Mouse (Mus musculus) embryonic facial prominence, embryonic 13.5 days (tissue): ENCODE results near the gene Tuba4a. TPM values are rescaled to one million over a fixed set of nuclear protein-coding genes. Genes with fewer than 3 reads are reported as not detected.

Experiments
- ATAC-seq: fragments of 200-750 bp; cut with Nextera tagmentation; 2 replicates; pipeline ENCODE4 v1.8.0; 2017; ENCODE audit warnings: low read depth; ENCODE audit not compliant: insufficient number of reproducible peaks, insufficient read depth, low FRiP score, low TSS enrichment
- H3K27ac ChIP-seq: fragments of 300-500 bp; sonication (generic); 2 replicates; pipeline ENCODE4 v1.5.1; 2015; ENCODE audit warnings: moderate library complexity, mild to moderate bottlenecking, inconsistent platforms
- H3K27me3 ChIP-seq: fragments of 300-500 bp; sonication (generic); 2 replicates; pipeline ENCODE4 v1.6.1; 2015; ENCODE audit warnings: mild to moderate bottlenecking, inconsistent platforms
- H3K36me3 ChIP-seq: fragments of 300-500 bp; sonication (generic); 2 replicates; pipeline ENCODE4 v1.6.1; 2015; ENCODE audit warnings: mild to moderate bottlenecking, inconsistent platforms
- H3K4me1 ChIP-seq: fragments of 300-500 bp; sonication (generic); 2 replicates; pipeline ENCODE4 v1.6.1; 2015; ENCODE audit warnings: inconsistent platforms
- H3K4me2 ChIP-seq: fragments of 300-500 bp; sonication (generic); 2 replicates; pipeline ENCODE4 v1.6.1; 2015; ENCODE audit warnings: moderate library complexity, mild to moderate bottlenecking, inconsistent platforms
- H3K4me3 ChIP-seq: fragments of 300-500 bp; sonication (generic); 2 replicates; pipeline ENCODE4 v1.5.1; 2015; ENCODE audit warnings: mild to moderate bottlenecking, inconsistent platforms
- H3K9ac ChIP-seq: fragments of 300-500 bp; sonication (generic); 2 replicates; pipeline ENCODE4 v1.6.1; 2015; ENCODE audit warnings: mild to moderate bottlenecking, inconsistent platforms
- H3K9me3 ChIP-seq: fragments of 300-500 bp; sonication (generic); 2 replicates; pipeline ENCODE4 v1.6.1; 2016; ENCODE audit warnings: inconsistent platforms
- WGBS: fragments of 180-500 bp; shearing (Covaris S2); methylation state at CpG from one replicate; pipeline ENCODE4 v1.1.7; 2015; ENCODE audit warnings: mixed read lengths; 5-methylcytosine and 5-hydroxymethylcytosine counted together
- polyA plus RNA-seq: library from polyadenylated mRNA; unstranded; fragments of >200 nt; fragmentation: Nextera tagmentation; extraction: Ambion mirVana; gene quantifications from 2 replicates; pipeline ENCODE4 v1.2.1, GENCODE M21; 2015

The Tuba4a gene
- polyA plus RNA-seq, 1 experiment from 2014 or later: 17.1 TPM

DNA sequence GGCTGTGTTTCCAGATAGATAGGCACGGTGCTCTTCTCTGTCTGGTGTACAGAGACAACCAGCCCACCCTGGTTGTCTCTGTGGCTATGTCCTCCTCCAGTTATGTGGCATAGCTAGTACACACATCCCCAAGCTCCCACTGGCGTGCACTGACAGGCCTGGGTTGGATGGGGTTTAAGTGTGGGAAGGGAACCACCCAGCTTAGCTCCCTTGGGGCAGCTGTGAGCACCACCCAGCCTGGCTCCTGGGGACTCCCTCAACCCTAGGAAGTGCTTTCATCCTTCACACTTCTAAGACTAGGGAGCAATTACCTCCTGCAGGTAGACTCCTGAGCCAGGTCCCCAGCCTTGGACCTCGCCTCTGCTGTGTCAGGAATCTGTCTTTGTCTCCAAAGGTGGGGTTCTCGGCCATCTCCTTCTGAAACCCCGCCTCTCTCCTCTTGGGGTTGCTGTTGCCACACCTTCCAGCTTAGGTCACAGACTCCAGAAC is 12.0 kb upstream of the Tuba4a start, which contains the start of gene A630095N17Rik:
Gene A630095N17Rik, minus strand, starts transcription at position 439 of the 489 bp plus-strand sequence.
- ATAC-seq: no peak
- no peak within 1 kb of the TSS for H3K27ac ChIP-seq
- peaks cover 8% of the 10 kb centered on the region for H3K4me1 ChIP-seq
- no peak within 1 kb of the TSS for H3K9ac ChIP-seq
- WGBS: 67% methylated on average over 5 of the region's 5 CpGs
- H3K4me2 ChIP-seq: no peak within 1 kb of the TSS
- peaks cover 14% of the 10 kb centered on the region; the same call in 1 of the 2 replicates for H3K27me3 ChIP-seq
- no peak within 1 kb of the TSS for H3K4me3 ChIP-seq
- H3K36me3 ChIP-seq: no peaks in the 10 kb centered on the region
- H3K9me3 ChIP-seq: no peaks in the 10 kb centered on the region

DNA sequence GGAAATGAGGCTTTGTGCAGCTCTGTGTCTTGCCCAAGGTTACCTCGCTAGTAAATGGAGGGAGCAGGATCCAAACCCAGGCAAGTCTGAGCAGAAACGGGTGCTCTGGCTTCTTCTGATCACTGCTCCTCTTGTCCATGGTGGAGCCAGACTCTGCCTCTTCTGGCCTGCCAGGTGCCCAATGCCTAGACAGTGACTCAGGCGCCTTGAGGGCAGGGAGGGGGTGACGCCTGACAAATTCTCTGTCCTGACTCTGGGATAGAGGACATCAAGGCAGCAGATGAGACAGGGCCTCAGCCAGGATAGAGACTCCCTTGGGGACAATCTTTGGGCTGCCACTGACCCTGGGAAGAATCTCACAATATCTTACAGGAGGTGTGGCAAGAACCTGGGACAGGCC is 11.6 kb upstream of the Tuba4a start:
- 61% methylated on average over 4 of the region's 4 CpGs for WGBS
- Histone ChIP-seq H3K27ac (no peak overlapping the region), H3K4me2 (no peak overlapping the region), H3K9ac (no peak overlapping the region), H3K36me3 (no peaks in the 10 kb centered on the region), H3K27me3 (peaks cover 14% of the 10 kb centered on the region; the same call in 1 of the 2 replicates), H3K4me3 (no peak overlapping the region), H3K9me3 (no peaks in the 10 kb centered on the region), H3K4me1 (peaks cover 8% of the 10 kb centered on the region)
- ATAC-seq: no peak

DNA sequence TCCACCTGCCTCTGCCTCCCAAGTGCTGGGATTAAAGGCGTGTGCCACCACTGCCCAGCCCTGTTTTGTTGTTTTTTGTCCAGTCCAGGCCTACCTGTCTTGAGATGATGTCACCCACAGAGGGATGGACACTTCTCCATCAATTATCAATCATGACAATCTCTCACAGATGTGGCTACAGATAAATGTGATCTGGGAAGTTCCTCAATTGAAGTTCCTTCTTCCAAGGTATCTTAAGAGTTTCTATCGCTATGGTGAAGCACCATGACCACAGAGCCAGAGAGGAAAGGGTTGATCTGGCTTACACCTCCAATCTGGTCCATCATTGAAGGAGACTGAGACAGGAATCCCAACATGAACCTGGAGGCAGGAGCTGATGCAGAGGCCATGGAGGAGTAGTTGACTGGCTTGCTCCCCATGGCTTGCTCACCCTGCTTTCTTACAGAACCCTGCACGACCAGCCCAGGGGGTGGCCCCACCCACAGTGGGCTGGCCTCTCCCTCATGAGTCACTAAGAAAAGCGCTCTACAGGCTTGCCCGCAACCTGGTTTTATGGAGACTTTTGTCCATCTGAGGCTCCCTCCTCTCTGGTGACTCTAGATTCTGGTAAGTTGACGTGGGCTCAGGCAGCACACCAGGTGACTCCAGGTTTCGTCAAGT is 10.8 kb upstream of the Tuba4a start:
- Histone ChIP-seq H3K9ac (no peak overlapping the region), H3K4me3 (no peak overlapping the region), H3K36me3 (no peaks in the 10 kb centered on the region), H3K27me3 (peaks cover 14% of the 10 kb centered on the region; the same call in 1 of the 2 replicates), H3K4me1 (peaks cover 3% of the 10 kb centered on the region; the same call in 1 of the 2 replicates), H3K27ac (no peak overlapping the region), H3K4me2 (no peak overlapping the region), H3K9me3 (no peaks in the 10 kb centered on the region)
- 74% methylated on average over 7 of the region's 7 CpGs for WGBS
- no peak for ATAC-seq

DNA sequence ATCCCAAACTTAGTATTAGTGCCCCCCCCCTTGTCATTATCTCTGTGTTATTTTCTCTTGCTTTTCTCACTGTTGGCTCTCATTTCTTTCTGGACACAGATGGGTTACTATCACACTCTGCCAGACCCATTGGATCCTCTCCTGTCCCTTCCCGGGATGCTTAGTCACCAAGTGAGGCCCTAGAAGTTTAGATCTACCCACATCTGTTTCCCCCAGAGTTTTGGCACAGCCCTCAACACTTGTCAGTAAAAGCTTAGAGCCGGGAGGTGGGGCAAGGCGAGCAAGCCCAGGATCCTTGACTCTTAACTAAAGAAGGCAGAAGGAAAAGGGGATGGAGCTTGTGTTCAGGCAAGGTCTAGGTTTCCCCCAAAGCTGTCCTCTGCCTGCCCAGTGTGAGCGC is 9.5 kb upstream of the Tuba4a start:
- Histone ChIP-seq H3K4me1 (0 out of 2 replicates have a peak, but pooled peaks cover 3% of the 10 kb centered on the region), H3K36me3 (no peaks in the 10 kb centered on the region), H3K9ac (no peak overlapping the region), H3K27ac (no peak overlapping the region), H3K4me3 (no peak overlapping the region), H3K9me3 (no peaks in the 10 kb centered on the region), H3K27me3 (peaks cover 14% of the 10 kb centered on the region; the same call in 1 of the 2 replicates), H3K4me2 (no peak overlapping the region)
- no peak for ATAC-seq
- WGBS: 69% methylated on average over 4 of the region's 4 CpGs

DNA sequence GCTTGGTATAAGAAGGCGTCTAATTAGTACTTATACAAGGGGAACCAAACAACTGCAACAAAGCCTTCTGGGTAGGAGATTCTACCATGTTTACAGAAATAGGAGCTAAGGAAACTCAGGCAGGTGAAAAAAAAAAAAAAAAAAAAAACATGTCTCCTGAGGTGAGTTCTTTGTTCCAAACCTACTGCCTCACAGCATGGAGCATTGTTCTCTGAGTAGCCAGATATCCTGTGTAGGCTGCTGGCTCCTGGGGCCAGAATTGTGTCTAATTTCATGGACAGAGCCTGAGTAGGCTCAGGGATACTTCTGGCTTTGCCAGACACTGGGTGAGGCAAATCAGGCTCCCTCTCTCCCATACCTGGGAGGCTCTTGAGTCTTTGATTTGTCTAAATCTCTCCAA is 8.0 kb upstream of the Tuba4a start:
- Histone ChIP-seq H3K4me3 (no peak overlapping the region), H3K27me3 (peaks cover 15% of the 10 kb centered on the region; the same call in 1 of the 2 replicates), H3K4me1 (no peaks in the 10 kb centered on the region), H3K9me3 (no peaks in the 10 kb centered on the region), H3K27ac (no peak overlapping the region), H3K9ac (no peak overlapping the region), H3K4me2 (no peak overlapping the region), H3K36me3 (no peaks in the 10 kb centered on the region)
- ATAC-seq: no peak
- 81% methylated on average over 1 of the region's 1 CpGs for WGBS

DNA sequence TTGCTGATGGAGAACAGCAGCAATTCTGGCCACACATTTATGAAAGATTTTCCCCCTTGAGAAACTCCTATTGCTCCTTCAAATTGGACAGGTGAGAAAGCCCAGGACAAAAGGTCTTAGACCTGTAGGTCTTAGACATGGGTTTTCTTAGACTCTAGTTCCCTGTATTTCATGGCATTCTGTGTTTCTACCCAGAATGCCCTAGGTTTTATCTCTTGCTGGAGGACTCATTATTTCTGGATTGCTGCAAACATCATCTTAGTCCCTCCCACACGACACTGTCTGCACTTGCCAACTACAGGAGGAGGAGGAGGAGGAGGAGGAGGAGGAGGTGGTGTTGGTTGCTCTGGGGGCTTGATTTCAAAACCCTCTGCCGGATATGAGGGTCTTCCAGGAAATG is 6.5 kb upstream of the Tuba4a start:
- H3K9ac ChIP-seq: no peak overlapping the region
- H3K9me3 ChIP-seq: no peaks in the 10 kb centered on the region
- H3K27ac ChIP-seq: no peak overlapping the region
- ATAC-seq: no peak
- H3K4me2 ChIP-seq: no peak overlapping the region
- H3K36me3 ChIP-seq: no peaks in the 10 kb centered on the region
- H3K27me3 ChIP-seq: peaks cover 20% of the 10 kb centered on the region
- no peaks in the 10 kb centered on the region for H3K4me1 ChIP-seq
- 64% methylated on average over 2 of the region's 2 CpGs for WGBS
- H3K4me3 ChIP-seq: no peak overlapping the region

DNA sequence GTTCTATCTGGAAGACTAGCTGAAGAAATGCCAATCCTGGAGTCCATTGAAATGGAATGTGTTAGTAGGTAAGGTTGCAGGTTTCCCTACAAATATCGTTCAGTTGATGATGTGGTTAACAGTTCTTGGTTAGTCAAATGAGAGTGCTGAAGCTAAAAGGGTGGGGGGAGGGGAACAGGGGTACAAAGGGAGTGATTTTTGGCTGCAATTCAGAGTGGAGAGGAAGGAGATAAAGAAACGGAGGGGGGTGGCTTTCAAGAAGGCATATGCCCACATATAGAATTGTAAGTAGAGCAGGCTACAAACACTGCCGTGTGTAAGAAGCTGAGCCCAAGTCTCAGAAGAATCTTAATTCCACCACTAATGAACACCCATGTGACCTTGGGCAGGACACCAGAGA is 5.8 kb upstream of the Tuba4a start:
- Histone ChIP-seq H3K4me3 (no peak overlapping the region), H3K9ac (no peak overlapping the region), H3K4me1 (no peaks in the 10 kb centered on the region), H3K36me3 (no peaks in the 10 kb centered on the region), H3K27ac (no peak overlapping the region), H3K4me2 (no peak overlapping the region), H3K9me3 (no peaks in the 10 kb centered on the region), H3K27me3 (peaks cover 24% of the 10 kb centered on the region)
- WGBS: 67% methylated on average over 3 of the region's 3 CpGs
- no peak for ATAC-seq

DNA sequence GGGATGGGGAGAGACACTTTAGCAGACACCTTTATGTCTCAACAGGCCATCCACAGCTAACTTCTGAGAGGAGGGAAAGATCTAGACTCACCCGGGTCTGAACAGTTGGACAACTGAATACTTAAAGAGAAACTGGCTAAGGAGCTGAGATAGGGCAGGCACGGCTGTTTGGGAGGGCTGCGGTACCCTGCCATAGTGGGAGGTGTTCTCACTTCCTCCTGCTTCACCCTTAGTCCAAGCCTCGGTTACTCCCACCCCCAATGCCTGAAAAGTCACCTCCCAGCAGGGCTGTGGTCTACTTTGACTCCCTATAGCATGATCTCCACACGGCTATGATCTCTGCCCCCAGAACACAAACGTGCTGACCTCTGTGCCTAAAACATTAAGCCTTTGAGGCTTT is 3.9 kb upstream of the Tuba4a start:
- ATAC-seq: no peak
- Histone ChIP-seq H3K27me3 (peaks cover 40% of the 10 kb centered on the region), H3K9me3 (no peaks in the 10 kb centered on the region), H3K27ac (no peak overlapping the region), H3K4me2 (no peak overlapping the region), H3K36me3 (no peaks in the 10 kb centered on the region), H3K4me3 (no peak overlapping the region), H3K9ac (no peak overlapping the region), H3K4me1 (peaks cover 10% of the 10 kb centered on the region)
- 61% methylated on average over 6 of the region's 6 CpGs for WGBS

DNA sequence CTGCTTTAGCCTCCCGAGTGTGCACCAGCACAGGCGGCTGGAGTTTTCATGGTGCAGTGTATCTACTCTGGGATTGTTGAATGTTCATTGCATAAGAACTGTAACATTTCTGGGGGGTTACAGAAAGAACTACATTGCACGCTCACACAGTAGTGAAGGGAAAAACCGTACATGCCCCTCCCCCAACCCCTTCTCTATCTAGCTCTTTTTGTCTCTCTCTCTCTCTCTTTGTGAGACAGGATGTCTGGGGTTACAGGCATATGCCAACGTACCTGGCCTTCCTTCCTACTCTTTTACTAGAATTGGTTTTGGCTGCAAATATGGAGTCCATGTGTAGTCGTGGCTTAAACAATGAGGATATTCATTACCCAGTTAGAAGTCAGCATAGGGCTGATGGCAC is 3.3 kb upstream of the Tuba4a start:
- no peaks in the 10 kb centered on the region for H3K9me3 ChIP-seq
- no peak overlapping the region for H3K4me3 ChIP-seq
- no peak for ATAC-seq
- H3K27ac ChIP-seq: no peak overlapping the region
- WGBS: 71% methylated on average over 6 of the region's 6 CpGs
- no peak overlapping the region for H3K9ac ChIP-seq
- peaks cover 46% of the 10 kb centered on the region for H3K27me3 ChIP-seq
- H3K4me2 ChIP-seq: no peak overlapping the region
- no peaks in the 10 kb centered on the region for H3K36me3 ChIP-seq
- peaks cover 16% of the 10 kb centered on the region for H3K4me1 ChIP-seq

DNA sequence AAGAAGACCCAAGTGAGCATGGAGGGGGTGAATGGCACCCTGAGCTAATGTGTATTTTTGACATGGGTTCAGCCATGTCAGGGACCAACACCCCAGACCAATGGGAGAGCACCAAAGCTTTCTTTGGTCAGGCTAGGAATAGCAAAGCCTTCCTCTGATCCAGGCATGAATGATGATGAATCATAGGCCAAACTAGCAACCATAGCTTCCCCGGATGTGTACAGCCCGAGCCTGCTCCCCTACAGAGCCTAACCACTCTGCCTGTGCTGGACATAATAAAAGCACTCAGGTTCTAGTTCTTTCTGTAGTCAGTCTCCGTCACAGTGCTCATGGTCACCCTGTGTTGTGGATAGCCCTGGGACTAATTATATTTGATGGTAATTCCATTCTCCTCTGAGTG is 1.9 kb upstream of the Tuba4a start:
- H3K9ac ChIP-seq: no peak overlapping the region
- H3K9me3 ChIP-seq: no peaks in the 10 kb centered on the region
- ATAC-seq: no peak
- no peak overlapping the region for H3K4me2 ChIP-seq
- no peak overlapping the region for H3K4me3 ChIP-seq
- H3K27me3 ChIP-seq: peaks cover 60% of the 10 kb centered on the region
- no peaks in the 10 kb centered on the region for H3K36me3 ChIP-seq
- no peak overlapping the region for H3K27ac ChIP-seq
- WGBS: 72% methylated on average over 3 of the region's 3 CpGs
- peaks cover 17% of the 10 kb centered on the region for H3K4me1 ChIP-seq

DNA sequence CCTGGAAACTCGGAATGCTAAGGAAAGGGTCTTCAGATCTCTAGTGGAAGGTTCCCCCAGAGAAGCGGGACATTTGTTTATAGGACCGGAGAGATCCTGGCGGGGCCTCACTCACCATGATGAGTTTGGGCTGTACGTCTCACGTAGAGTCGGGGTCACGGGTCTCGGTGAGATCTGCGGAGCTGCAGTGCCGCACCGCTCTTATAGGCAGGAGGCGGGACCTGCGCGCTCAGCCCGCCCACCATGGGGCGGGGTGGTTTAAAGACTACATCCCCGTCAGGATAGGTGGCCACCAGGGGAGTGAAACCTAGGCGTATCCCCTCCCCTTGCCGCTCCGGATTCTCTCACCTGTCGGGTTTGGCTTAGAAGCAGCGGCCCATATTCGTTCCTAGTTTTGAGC is 587 bp downstream of the Tuba4a start:
- H3K9me3 ChIP-seq: no peaks in the 10 kb centered on the region
- H3K4me1 ChIP-seq: peaks cover 17% of the 10 kb centered on the region
- H3K36me3 ChIP-seq: peaks cover 18% of the 10 kb centered on the region
- H3K4me2 ChIP-seq: peak overlapping the region; percentile 97
- peak; percentile 83 for ATAC-seq
- no peak overlapping the region for H3K27ac ChIP-seq
- WGBS: under 1% methylated on average over 24 of the region's 24 CpGs
- H3K4me3 ChIP-seq: peak overlapping the region; percentile 57
- H3K27me3 ChIP-seq: peaks cover 70% of the 10 kb centered on the region
- peak overlapping the region; percentile 69 for H3K9ac ChIP-seq

DNA sequence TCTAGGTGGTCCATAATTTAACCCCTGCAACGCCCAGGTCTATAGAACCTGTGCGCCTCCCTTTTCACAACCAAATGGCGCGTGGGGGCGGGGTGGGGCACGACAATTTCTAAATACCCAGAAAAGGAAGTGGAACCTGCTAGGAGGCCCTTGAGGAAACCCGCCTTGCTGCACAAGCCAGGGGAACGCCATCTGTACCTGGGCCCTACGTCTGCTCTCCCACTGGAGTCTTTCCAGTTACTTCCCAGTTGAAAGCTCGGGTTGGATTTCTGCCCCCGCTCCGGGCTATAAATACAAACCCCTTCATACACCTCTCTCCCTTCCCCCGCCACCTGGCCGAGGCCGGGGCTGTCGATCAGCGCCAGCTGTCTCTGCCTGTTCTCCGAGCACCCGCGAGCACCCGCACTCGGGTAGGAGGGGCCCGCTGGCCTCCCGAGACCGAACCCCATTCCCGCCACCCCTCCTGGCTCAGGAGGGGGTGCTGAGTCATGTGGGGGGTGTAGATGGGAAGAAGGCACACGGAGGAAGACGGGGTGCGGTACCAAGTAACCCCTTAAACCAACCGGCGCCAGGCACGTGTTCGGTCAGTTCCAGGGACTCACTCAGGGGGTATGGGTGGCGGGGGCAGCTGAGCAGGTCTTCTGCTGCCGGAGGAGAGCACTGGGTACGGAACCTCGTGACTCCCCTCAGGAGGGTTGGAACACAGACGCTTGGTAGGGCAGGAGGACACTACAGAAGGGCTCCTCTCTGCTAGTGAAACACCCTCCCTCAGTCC is 1.3 kb downstream of the Tuba4a start:
- no peak overlapping the region for H3K27ac ChIP-seq
- WGBS: 1% methylated on average over 38 of the region's 38 CpGs
- ATAC-seq: peak; percentile 12; the same call in 1 of the 2 replicates

More for the DNA sequence above, 1.3 kb downstream of the Tuba4a start:
- Histone ChIP-seq H3K36me3 (peaks cover 25% of the 10 kb centered on the region), H3K4me1 (peaks cover 17% of the 10 kb centered on the region), H3K4me2 (peak overlapping the region; percentile 97), H3K27me3 (peaks cover 70% of the 10 kb centered on the region), H3K4me3 (peak overlapping the region; percentile 57), H3K9ac (peak overlapping the region; percentile 69), H3K9me3 (no peaks in the 10 kb centered on the region)
